Mouse (Mus musculus) hindbrain, embryonic 14.5 days (tissue): ENCODE measurements at regions not wholly inside any gene's neighbourhood (a gene's known extent, or its start where the extent isn't known, plus 50 kb on each side); places are given as distances from the start of the nearest gene placed in this dataset.
"Not testable (repeated sequence)": the region's sequence is repeated elsewhere in the genome, so short reads cannot be mapped to it uniquely, and the experiment has no call there.

ENCODE experiments used
- ATAC-seq: fragments of 200-750 bp; cut with Nextera tagmentation; 2 replicates; pipeline ENCODE4 v1.8.0; 2017; ENCODE audit warnings: moderate number of reproducible peaks, mild to moderate bottlenecking, moderate TSS enrichment, moderate library complexity; ENCODE audit not compliant: low FRiP score
- DNase-seq: peaks from one replicate; pipeline ENCODE4 v3.0.0-alpha.2; 2015; ENCODE audit warnings: low spot score
- H3K27ac ChIP-seq: fragments of 300-500 bp; sonication (generic); 2 replicates; pipeline ENCODE4 v1.5.1; 2014; ENCODE audit warnings: mild to moderate bottlenecking, moderate library complexity
- H3K27me3 ChIP-seq: fragments of 300-500 bp; sonication (generic); 2 replicates; pipeline ENCODE4 v1.6.1; 2014; ENCODE audit warnings: mild to moderate bottlenecking, low read length, mixed read lengths; ENCODE audit not compliant: control insufficient read depth, insufficient read depth
- H3K36me3 ChIP-seq: fragments of 300-500 bp; sonication (generic); replicated peaks from 2 replicates; pipeline ENCODE4 v1.6.1; 2014; ENCODE audit not compliant: control insufficient read depth, insufficient read depth
- H3K4me1 ChIP-seq: fragments of 300-500 bp; sonication (generic); replicated peaks from 2 replicates; pipeline ENCODE4 v1.6.1; 2014; ENCODE audit warnings: antibody characterized with exemption, low read length, mixed read lengths; ENCODE audit not compliant: control insufficient read depth, insufficient read depth
- H3K4me2 ChIP-seq: fragments of 300-500 bp; sonication (generic); replicated peaks from 2 replicates; pipeline ENCODE4 v1.6.1; 2014; ENCODE audit warnings: mild to moderate bottlenecking, moderate library complexity
- H3K4me3 ChIP-seq: fragments of 300-500 bp; sonication (generic); replicated peaks from 2 replicates; pipeline ENCODE4 v1.5.1; 2014; ENCODE audit warnings: mild to moderate bottlenecking, low read length
- H3K9ac ChIP-seq: fragments of 300-500 bp; sonication (generic); 2 replicates; pipeline ENCODE4 v1.6.1; 2014
- H3K9me3 ChIP-seq: fragments of 300-500 bp; sonication (generic); 2 replicates; pipeline ENCODE4 v1.6.1; 2016; ENCODE audit warnings: low read length; ENCODE audit not compliant: control insufficient read depth
- WGBS: fragments of 180-500 bp; shearing (Covaris S2); extraction: QIAGEN DNeasy Blood & Tissue Kit; methylation state at CpG from one replicate; pipeline ENCODE4 v1.1.7; 2014; 5-methylcytosine and 5-hydroxymethylcytosine counted together

GRCm38 (mm10) chr9:98228907-98229306 is 58.3 kb upstream of the Nmnat3 start:
- Histone ChIP-seq H3K36me3 (no peaks in the 10 kb centered on the region), H3K27me3 (no peaks in the 10 kb centered on the region), H3K4me1 (no peaks in the 10 kb centered on the region), H3K4me3 (no peak overlapping the region), H3K9ac (no peak overlapping the region), H3K4me2 (no peak overlapping the region), H3K9me3 (no peaks in the 10 kb centered on the region), H3K27ac (no peak overlapping the region)
- ATAC-seq (no peak), DNase-seq (no peak)
- 39% methylated on average over 7 of the region's 7 CpGs for WGBS

GRCm38 (mm10) chr9:98234731-98235130 is 52.5 kb upstream of the Nmnat3 start:
- peak; percentile 46 for DNase-seq
- WGBS, result 62% methylated on average over 2 of the region's 2 CpGs
- H3K27me3 ChIP-seq, ATAC-seq, H3K9me3 ChIP-seq, H3K36me3 ChIP-seq, H3K4me1 ChIP-seq, H3K4me3 ChIP-seq, H3K27ac ChIP-seq, H3K9ac ChIP-seq, H3K4me2 ChIP-seq: not testable (repeated sequence)
